Mouse (Mus musculus) adrenal gland, postnatal 4 days (tissue): Measurements from ENCODE around the gene Rdh9. TPM values are rescaled to one million over a fixed set of nuclear protein-coding genes. Genes with fewer than 3 reads are reported as not detected.

ENCODE experiments used
- DNase-seq, 2 experiments: peaks; one replicate each; pipeline ENCODE4 v3.0.0; 2021 to 2022; ENCODE audit warnings: low spot score in 2 of 2, mixed read lengths in 2 of 2
- total RNA-seq, 2 experiments: library from RNA; stranded (reverse); gene quantifications; 2 replicates each; pipeline ENCODE4 v1.2.3; 2021

The Rdh9 gene
- total RNA-seq, 2 experiments from 2014 or later: 4.3 TPM; not detected in 1

DNA sequence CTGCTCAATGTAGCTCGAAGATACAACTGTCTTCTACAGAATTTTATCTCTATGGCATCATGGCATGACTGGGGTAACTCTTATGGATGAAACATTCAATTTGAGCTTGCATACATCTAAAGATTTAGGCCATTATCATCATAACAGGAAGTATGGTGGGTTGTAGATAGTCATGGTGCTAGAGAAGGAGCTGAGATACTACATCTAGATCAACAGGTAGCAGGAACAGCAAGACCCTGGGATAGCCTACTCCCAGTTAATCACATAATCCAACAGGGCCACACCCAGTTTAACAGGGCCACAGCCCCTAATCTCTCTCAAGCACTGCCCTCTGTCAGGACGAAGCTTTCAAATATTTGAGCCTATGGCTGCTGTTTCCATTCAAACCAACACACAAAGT is 64.6 kb downstream of the Rdh9 start:
- DNase-seq: no peak

Other genes starting within 250 kb of the Rdh9 start
- 10 to 100 TPM; 13.6 to 14.0 TPM for gene Nxph4, start 241.8 kb upstream of the Rdh9 start, total RNA-seq
- gene Lrp1, start 155.2 kb upstream of the Rdh9 start, total RNA-seq: 100 to 1,000 TPM; 283 to 301 TPM
- gene Stat6, start 133.4 kb upstream of the Rdh9 start, total RNA-seq: 10 to 100 TPM; 72.7 to 78.0 TPM
- gene Nemp1, start 109.5 kb upstream of the Rdh9 start, total RNA-seq: 10 to 100 TPM; 11.6 to 13.2 TPM
- gene Nab2, start 107.8 kb upstream of the Rdh9 start, total RNA-seq: 10 to 100 TPM; 22.8 to 24.4 TPM
- gene Myo1a, start 71.2 kb upstream of the Rdh9 start, total RNA-seq: 1 to 10 TPM; 1.6 to 2.1 TPM
- under 1 TPM in 1 of 2 experiments, not detected in 1; 0.48 TPM for gene Tac2, start 51.9 kb upstream of the Rdh9 start, total RNA-seq
- gene Zbtb39, start 36.8 kb upstream of the Rdh9 start, total RNA-seq: 10 to 100 TPM; 16.2 to 17.4 TPM
- gene Gpr182, start 24.7 kb upstream of the Rdh9 start, total RNA-seq: 10 to 100 TPM; 13.7 to 17.4 TPM
- gene Rdh1, start 16.7 kb upstream of the Rdh9 start, total RNA-seq: 1 to 10 TPM; 1.3 to 1.9 TPM
- 1 to 10 TPM; 2.3 to 2.5 TPM for gene Rdh16f1, start 16.6 kb upstream of the Rdh9 start, total RNA-seq
- gene Rdh16, start 24.8 kb downstream of the Rdh9 start, total RNA-seq: 1 to 10 TPM in 1 of 2 experiments, under 1 TPM in 1; 0.28 to 2.1 TPM
- gene Rdh19, start 73.5 kb downstream of the Rdh9 start, total RNA-seq: 1 to 10 TPM in 1 of 2 experiments, under 1 TPM in 1; 0.23 to 7.3 TPM
- under 1 TPM; 0.82 to 0.90 TPM for gene Rdh16f2, start 90.1 kb downstream of the Rdh9 start, total RNA-seq
- gene Rdh7, start 112.4 kb downstream of the Rdh9 start, total RNA-seq: 10 to 100 TPM in 1 of 2 experiments, under 1 TPM in 1; 0.95 to 46.8 TPM
- gene Sdr9c7, start 122.1 kb downstream of the Rdh9 start, total RNA-seq: under 1 TPM in 1 of 2 experiments, not detected in 1; 0.25 TPM
- gene Hsd17b6, start 231.2 kb downstream of the Rdh9 start, total RNA-seq: 1 to 10 TPM in 1 of 2 experiments, under 1 TPM in 1; 0.22 to 8.9 TPM
- gene Prim1, start 238.8 kb downstream of the Rdh9 start, total RNA-seq: 10 to 100 TPM; 22.3 to 26.6 TPM